Mouse (Mus musculus): ENCODE measurements at regions not wholly inside any gene's neighbourhood (a gene's known extent, or its start where the extent isn't known, plus 50 kb on each side); places are given as distances from the start of the nearest gene placed in this dataset.

- no peak for TF ChIP-seq CTCF (IDR thresholded peaks at IDR 0.05; ENCODE audit: insufficient read depth, low read length)
- no peak for TF ChIP-seq POLR2A (IDR thresholded peaks at IDR 0.05; ENCODE audit: borderline replicate concordance, extremely low read depth, low read depth, low read length)
- Histone ChIP-seq H3K4me3 (replicated peaks; ENCODE audit: extremely low read depth, low read depth, low read length) (no peak overlapping the region), H3K4me1 (ENCODE audit: control insufficient read depth, insufficient read depth, low read length) (no peaks in the 10 kb centered on the region)
- DNase-seq, result no peak
These were observed 51.7 kb upstream of the Rasgrf1 start for GRCm38 (mm10) chr9:89858005-89858404.

DNA sequence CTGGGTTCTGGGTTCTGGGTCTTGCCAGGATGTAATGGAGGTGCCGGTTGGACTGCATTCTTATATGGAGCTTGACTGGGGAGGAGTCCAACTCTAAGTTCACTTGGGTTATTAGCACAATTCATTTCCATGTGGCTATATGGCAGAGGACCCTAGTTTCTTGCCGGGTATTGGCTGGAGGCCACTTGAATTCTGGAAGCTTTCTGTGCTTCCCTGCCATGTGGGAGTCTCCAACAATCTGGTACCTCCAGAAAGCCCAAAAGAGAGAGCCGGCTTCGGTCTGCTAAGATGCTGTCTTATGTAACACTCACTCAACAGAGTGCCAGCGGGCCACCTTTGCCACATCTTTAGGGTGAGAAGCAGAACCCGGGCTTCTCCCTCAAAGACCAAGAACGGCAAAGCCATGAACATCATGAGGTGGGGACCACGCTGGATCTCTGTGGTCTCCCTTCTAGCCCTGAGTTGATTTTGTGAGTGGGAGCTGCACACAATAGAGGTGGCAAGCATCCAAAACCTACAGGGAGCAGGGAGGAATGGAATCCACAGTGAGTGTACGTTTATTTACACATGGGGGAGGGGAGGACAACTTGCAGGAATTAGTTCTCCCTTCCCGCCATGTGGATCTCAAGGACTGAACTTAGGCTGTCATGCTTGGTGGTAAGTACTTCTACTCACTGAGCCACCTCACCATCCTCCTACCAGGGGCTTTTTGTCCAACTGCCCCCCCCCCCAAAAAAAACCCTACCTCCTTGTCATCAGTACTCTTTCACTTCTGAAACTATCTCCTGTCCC, 59.0 kb upstream of the Rasgrf1 start:
- WGBS, result 64% methylated on average over 10 of the region's 10 CpGs
- H3K4me3 ChIP-seq (replicated peaks; ENCODE audit: extremely low read depth, low read depth, low read length), result no peak overlapping the region
- no peak for DNase-seq
- TF ChIP-seq CTCF (IDR thresholded peaks at IDR 0.05; ENCODE audit: insufficient read depth, low read length) (no peak), POLR2A (IDR thresholded peaks at IDR 0.05; ENCODE audit: borderline replicate concordance, extremely low read depth, low read depth, low read length) (no peak)
- no peaks in the 10 kb centered on the region for H3K4me1 ChIP-seq (ENCODE audit: control insufficient read depth, insufficient read depth, low read length)

- no peak overlapping the region for H3K4me3 ChIP-seq (replicated peaks; ENCODE audit: extremely low read depth, low read depth, low read length)
- DNase-seq, result no peak
- WGBS, result 80% methylated on average over 3 of the region's 3 CpGs
- no peak for TF ChIP-seq POLR2A (IDR thresholded peaks at IDR 0.05; ENCODE audit: borderline replicate concordance, extremely low read depth, low read depth, low read length)
- no peak for TF ChIP-seq CTCF (IDR thresholded peaks at IDR 0.05; ENCODE audit: insufficient read depth, low read length)
- H3K4me1 ChIP-seq (ENCODE audit: control insufficient read depth, insufficient read depth, low read length), result no peaks in the 10 kb centered on the region
These were observed 59.8 kb upstream of the Rasgrf1 start for GRCm38 (mm10) chr9:89849947-89850346.

- TF ChIP-seq CTCF (IDR thresholded peaks at IDR 0.05; ENCODE audit: insufficient read depth, low read length), result no peak
- no peak for TF ChIP-seq POLR2A (IDR thresholded peaks at IDR 0.05; ENCODE audit: borderline replicate concordance, extremely low read depth, low read depth, low read length)
- H3K4me1 ChIP-seq (ENCODE audit: control insufficient read depth, insufficient read depth, low read length), result no peaks in the 10 kb centered on the region; the same call in 1 of the 2 replicates
- H3K4me3 ChIP-seq (replicated peaks; ENCODE audit: extremely low read depth, low read depth, low read length), result no peak overlapping the region
- WGBS, result 60% methylated on average over 3 of the region's 3 CpGs
- no peak for DNase-seq
These were observed 61.1 kb upstream of the Rasgrf1 start for GRCm38 (mm10) chr9:89848571-89848970.

DNA sequence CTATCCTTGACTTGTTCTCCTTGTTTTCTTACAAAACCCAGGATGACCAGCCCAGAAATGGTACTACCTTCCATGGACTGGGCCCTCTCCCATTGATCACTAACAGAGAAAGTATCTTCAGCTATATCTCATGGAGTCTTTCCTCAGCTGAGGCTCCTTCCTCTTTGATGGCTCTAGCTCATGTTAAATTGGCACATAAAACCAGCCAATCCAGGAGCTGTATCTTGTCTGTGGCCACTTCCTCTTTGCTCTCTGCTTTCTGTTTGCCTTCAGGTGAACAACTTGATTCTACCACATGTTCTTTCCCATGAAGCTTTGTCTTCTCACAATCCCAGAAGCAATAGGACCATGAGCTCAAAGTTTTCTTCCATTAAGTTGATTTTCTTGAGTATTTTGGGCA, 62.7 kb upstream of the Rasgrf1 start:
- no peak overlapping the region for H3K4me3 ChIP-seq (replicated peaks; ENCODE audit: extremely low read depth, low read depth, low read length)
- no peaks in the 10 kb centered on the region; the same call in 1 of the 2 replicates for H3K4me1 ChIP-seq (ENCODE audit: control insufficient read depth, insufficient read depth, low read length)
- DNase-seq, result no peak
- TF ChIP-seq CTCF (IDR thresholded peaks at IDR 0.05; ENCODE audit: insufficient read depth, low read length) (no peak), POLR2A (IDR thresholded peaks at IDR 0.05; ENCODE audit: borderline replicate concordance, extremely low read depth, low read depth, low read length) (no peak)

- no peak for DNase-seq
- TF ChIP-seq CTCF (IDR thresholded peaks at IDR 0.05; ENCODE audit: insufficient read depth, low read length) (no peak), POLR2A (IDR thresholded peaks at IDR 0.05; ENCODE audit: borderline replicate concordance, extremely low read depth, low read depth, low read length) (no peak)
- Histone ChIP-seq H3K4me1 (ENCODE audit: control insufficient read depth, insufficient read depth, low read length) (no peaks in the 10 kb centered on the region; the same call in 1 of the 2 replicates), H3K4me3 (replicated peaks; ENCODE audit: extremely low read depth, low read depth, low read length) (no peak overlapping the region)
- WGBS, result 84% methylated on average over 8 of the region's 8 CpGs
These were observed 67.0 kb upstream of the Rasgrf1 start for GRCm38 (mm10) chr9:89842776-89843089.

- TF ChIP-seq CTCF (IDR thresholded peaks at IDR 0.05; ENCODE audit: insufficient read depth, low read length) (no peak), POLR2A (IDR thresholded peaks at IDR 0.05; ENCODE audit: borderline replicate concordance, extremely low read depth, low read depth, low read length) (no peak)
- H3K4me3 ChIP-seq (replicated peaks; ENCODE audit: extremely low read depth, low read depth, low read length), result no peak overlapping the region
- no peak for DNase-seq
- WGBS, result 49% methylated on average over 12 of the region's 12 CpGs
- H3K4me1 ChIP-seq (ENCODE audit: control insufficient read depth, insufficient read depth, low read length), result no peaks in the 10 kb centered on the region; the same call in 1 of the 2 replicates
These were observed 67.6 kb upstream of the Rasgrf1 start for GRCm38 (mm10) chr9:89841866-89842775.

DNA sequence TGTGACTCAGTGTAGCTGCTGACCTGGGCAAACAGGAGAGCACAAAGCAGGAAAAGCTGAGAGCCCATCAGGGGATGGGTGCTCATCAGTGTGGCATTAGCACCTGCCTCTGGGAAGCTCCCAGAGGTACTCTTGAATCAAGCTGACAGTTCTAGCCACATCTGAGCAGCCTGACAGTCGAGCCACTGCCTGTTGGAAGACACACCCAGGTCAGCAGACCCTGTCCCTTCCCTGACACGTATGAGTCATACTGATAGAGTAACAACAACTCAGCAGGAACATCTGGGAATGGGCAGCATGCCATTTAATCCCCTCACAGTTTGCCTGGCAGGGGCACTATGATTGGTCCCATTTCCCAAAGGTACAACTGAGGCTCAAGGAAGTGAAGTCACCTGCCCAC, 68.3 kb upstream of the Rasgrf1 start:
- DNase-seq, result no peak
- 29% methylated on average over 2 of the region's 2 CpGs for WGBS
- TF ChIP-seq CTCF (IDR thresholded peaks at IDR 0.05; ENCODE audit: insufficient read depth, low read length) (no peak), POLR2A (IDR thresholded peaks at IDR 0.05; ENCODE audit: borderline replicate concordance, extremely low read depth, low read depth, low read length) (no peak)
- H3K4me1 ChIP-seq (ENCODE audit: control insufficient read depth, insufficient read depth, low read length), result no peaks in the 10 kb centered on the region; the same call in 1 of the 2 replicates
- H3K4me3 ChIP-seq (replicated peaks; ENCODE audit: extremely low read depth, low read depth, low read length), result no peak overlapping the region

DNA sequence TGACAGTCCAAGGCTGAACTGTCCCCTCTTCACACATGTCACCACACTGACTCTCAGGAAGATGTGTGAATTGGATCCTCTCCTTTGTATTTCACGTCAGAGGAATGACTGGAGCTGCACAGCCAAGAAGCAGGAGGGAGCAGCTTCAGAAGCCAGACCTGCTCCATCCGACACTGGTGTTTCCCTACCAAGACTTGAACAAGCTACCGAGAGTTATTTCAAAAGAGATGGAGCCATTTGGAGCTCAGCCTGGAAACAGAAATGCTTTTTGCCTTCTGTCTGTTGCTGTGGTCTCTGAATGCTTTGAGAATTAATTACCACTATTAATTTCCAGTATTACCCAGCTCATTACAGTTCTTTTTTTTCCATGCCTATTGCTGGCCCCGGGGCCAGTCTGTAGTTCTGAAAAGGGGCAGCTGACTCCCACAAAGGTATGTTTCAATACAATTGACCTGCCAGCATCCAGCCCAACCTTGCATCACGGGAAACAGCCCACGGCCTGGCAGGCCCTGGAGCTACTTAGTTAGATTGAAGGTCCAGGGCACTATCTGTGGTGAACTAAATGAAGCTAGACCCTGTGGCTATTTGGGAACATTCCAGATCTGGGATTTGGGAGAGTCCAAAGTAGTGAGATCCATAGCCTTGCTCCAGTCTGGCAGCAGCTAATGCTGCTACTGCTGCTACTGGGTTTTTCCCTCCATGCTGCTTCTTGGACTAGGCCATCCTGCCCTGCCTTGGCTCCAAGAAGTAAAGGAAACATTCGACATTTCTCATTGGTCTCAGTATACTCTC, 73.1 kb upstream of the Rasgrf1 start:
- no peak overlapping the region for H3K4me3 ChIP-seq (replicated peaks; ENCODE audit: extremely low read depth, low read depth, low read length)
- DNase-seq, result no peak
- H3K4me1 ChIP-seq (ENCODE audit: control insufficient read depth, insufficient read depth, low read length), result no peaks in the 10 kb centered on the region
- WGBS, result 83% methylated on average over 7 of the region's 7 CpGs
- TF ChIP-seq CTCF (IDR thresholded peaks at IDR 0.05; ENCODE audit: insufficient read depth, low read length), result no peak
- TF ChIP-seq POLR2A (IDR thresholded peaks at IDR 0.05; ENCODE audit: borderline replicate concordance, extremely low read depth, low read depth, low read length), result no peak
